Mouse (Mus musculus) limb, embryonic 14.5 days (tissue): ENCODE measurements around the gene Tbck. TPM values are rescaled to one million over a fixed set of nuclear protein-coding genes. Genes with fewer than 3 reads are reported as not detected.

ENCODE experiments used
- ATAC-seq: fragments of 200-750 bp; cut with Nextera tagmentation; 2 replicates; pipeline ENCODE4 v1.8.0; 2017; ENCODE audit warnings: low read depth, moderate number of reproducible peaks, moderate TSS enrichment; ENCODE audit not compliant: low FRiP score
- DNase-seq: peaks from one replicate; pipeline ENCODE4 v3.0.0-alpha.2; 2015; ENCODE audit warnings: low spot score
- H3K27ac ChIP-seq: fragments of 300-500 bp; sonication (generic); replicated peaks from 2 replicates; pipeline ENCODE4 v1.5.1; 2014; ENCODE audit warnings: low read depth, mild to moderate bottlenecking, low read length, moderate library complexity, mixed read lengths
- H3K27me3 ChIP-seq: fragments of 300-500 bp; sonication (generic); 2 replicates; pipeline ENCODE4 v1.6.1; 2014; ENCODE audit warnings: low read length, mixed read lengths; ENCODE audit not compliant: control insufficient read depth, insufficient read depth
- H3K36me3 ChIP-seq: fragments of 300-500 bp; sonication (generic); 2 replicates; pipeline ENCODE4 v1.6.1; 2014; ENCODE audit warnings: mild to moderate bottlenecking, low read length, moderate library complexity, mixed read lengths; ENCODE audit not compliant: control insufficient read depth, insufficient read depth
- H3K4me1 ChIP-seq: fragments of 300-500 bp; sonication (generic); 2 replicates; pipeline ENCODE4 v1.6.1; 2014; ENCODE audit warnings: antibody characterized with exemption, low read length, mixed read lengths; ENCODE audit not compliant: control insufficient read depth, insufficient read depth
- H3K4me2 ChIP-seq: fragments of 300-500 bp; sonication (generic); replicated peaks from 2 replicates; pipeline ENCODE4 v1.6.1; 2014; ENCODE audit warnings: low read depth, mild to moderate bottlenecking, low read length, moderate library complexity; ENCODE audit not compliant: severe bottlenecking
- H3K4me3 ChIP-seq: fragments of 300-500 bp; sonication (generic); replicated peaks from 2 replicates; pipeline ENCODE4 v1.5.1; 2014; ENCODE audit warnings: low read length
- H3K9ac ChIP-seq: fragments of 300-500 bp; sonication (generic); 2 replicates; pipeline ENCODE4 v1.6.1; 2014; ENCODE audit warnings: mild to moderate bottlenecking, low read depth, low read length, moderate library complexity; ENCODE audit not compliant: severe bottlenecking
- H3K9me3 ChIP-seq: fragments of 300-500 bp; sonication (generic); 2 replicates; pipeline ENCODE4 v1.6.1; 2016; ENCODE audit warnings: low read length; ENCODE audit not compliant: control insufficient read depth
- POLR2A ChIP-seq: fragments of 200-500 bp; IDR thresholded peaks from 2 replicates; pipeline ENCODE4 v1.8.0; 2012; ENCODE audit warnings: inconsistent platforms, mild to moderate bottlenecking, moderate library complexity, borderline replicate concordance; ENCODE audit not compliant: insufficient read depth, insufficient read length; ENCODE audit errors: extremely low read depth
- WGBS: fragments of 180-500 bp; shearing (Covaris S2); extraction: QIAGEN DNeasy Blood & Tissue Kit; methylation state at CpG from one replicate; pipeline ENCODE4 v1.1.7; 2014; 5-methylcytosine and 5-hydroxymethylcytosine counted together
- polyA plus RNA-seq, 2 experiments: library from polyadenylated mRNA; depleted of rRNA in 1 of 2; stranded (reverse) in 1 of 2; unstranded in 1 of 2; fragments of >200 nt; fragmentation: Nextera tagmentation in 1 of 2; extraction: Ambion mirVana in 1 of 2; gene quantifications; 2 replicates each; pipeline versions ENCODE4 v1.2.1 to v1.2.3; 2012 to 2014

Tbck gene
- polyA plus RNA-seq, 2 experiments = 7.4 to 19.1 TPM

- Histone ChIP-seq H3K4me1 (no peaks in the 10 kb centered on the region), H3K36me3 (0 out of 2 replicates have a peak, but pooled peaks cover 6% of the 10 kb centered on the region), H3K9me3 (no peaks in the 10 kb centered on the region), H3K4me2 (no peak overlapping the region), H3K9ac (no peak overlapping the region), H3K27ac (no peak overlapping the region), H3K27me3 (no peaks in the 10 kb centered on the region), H3K4me3 (no peak overlapping the region)
- DNase-seq (no peak), ATAC-seq (no peak)
- no peak for TF ChIP-seq POLR2A
- 88% methylated on average over 2 of the region's 2 CpGs for WGBS
Observed at GRCm38 (mm10) chr3:132781103-132781502, 97.2 kb downstream of the Tbck start.

- DNase-seq (no peak), ATAC-seq (no peak)
- Histone ChIP-seq H3K36me3 (0 out of 2 replicates have a peak, but pooled peaks cover 3% of the 10 kb centered on the region), H3K9ac (no peak overlapping the region), H3K4me3 (no peak overlapping the region), H3K4me1 (no peaks in the 10 kb centered on the region), H3K27me3 (no peaks in the 10 kb centered on the region), H3K27ac (no peak overlapping the region), H3K9me3 (no peaks in the 10 kb centered on the region), H3K4me2 (no peak overlapping the region)
- no peak for TF ChIP-seq POLR2A
- 91% methylated on average over 1 of the region's 1 CpGs for WGBS
Observed at GRCm38 (mm10) chr3:132783087-132783486, 99.1 kb downstream of the Tbck start.

- no peak overlapping the region for H3K27ac ChIP-seq
- WGBS = 88% methylated on average over 6 of the region's 6 CpGs
- 0 out of 2 replicates have a peak, but pooled peaks cover 3% of the 10 kb centered on the region for H3K36me3 ChIP-seq
- no peaks in the 10 kb centered on the region for H3K27me3 ChIP-seq
- H3K9ac ChIP-seq = no peak overlapping the region
- no peak overlapping the region for H3K4me3 ChIP-seq
- TF ChIP-seq POLR2A = no peak
- ATAC-seq (no peak), DNase-seq (no peak)
- H3K4me2 ChIP-seq = no peak overlapping the region
- no peaks in the 10 kb centered on the region for H3K9me3 ChIP-seq
- no peaks in the 10 kb centered on the region for H3K4me1 ChIP-seq
Observed at GRCm38 (mm10) chr3:132784732-132785131, 100.8 kb downstream of the Tbck start.

- no peaks in the 10 kb centered on the region for H3K4me1 ChIP-seq
- no peak overlapping the region for H3K4me3 ChIP-seq
- 93% methylated on average over 3 of the region's 3 CpGs for WGBS
- no peak overlapping the region for H3K4me2 ChIP-seq
- no peak for TF ChIP-seq POLR2A
- DNase-seq = no peak
- no peak overlapping the region for H3K9ac ChIP-seq
- no peak overlapping the region for H3K27ac ChIP-seq
- no peak for ATAC-seq
- H3K27me3 ChIP-seq = no peaks in the 10 kb centered on the region
- H3K9me3 ChIP-seq = no peaks in the 10 kb centered on the region
- 0 out of 2 replicates have a peak, but pooled peaks cover 3% of the 10 kb centered on the region for H3K36me3 ChIP-seq
Observed at GRCm38 (mm10) chr3:132786690-132787089, 102.7 kb downstream of the Tbck start.

- Histone ChIP-seq H3K36me3 (0 out of 2 replicates have a peak, but pooled peaks cover 3% of the 10 kb centered on the region), H3K27me3 (no peaks in the 10 kb centered on the region), H3K27ac (no peak overlapping the region), H3K9me3 (no peaks in the 10 kb centered on the region), H3K4me1 (no peaks in the 10 kb centered on the region), H3K9ac (no peak overlapping the region), H3K4me2 (no peak overlapping the region), H3K4me3 (no peak overlapping the region)
- ATAC-seq (no peak), DNase-seq (no peak)
- TF ChIP-seq POLR2A = no peak
- WGBS = 94% methylated on average over 4 of the region's 4 CpGs
Observed at GRCm38 (mm10) chr3:132787775-132788174, 103.8 kb downstream of the Tbck start.

GRCm38 (mm10) chr3:132791140-132791539 lies 107.2 kb downstream of the Tbck start:
- Histone ChIP-seq H3K36me3 (peaks cover 3% of the 10 kb centered on the region), H3K27me3 (no peaks in the 10 kb centered on the region), H3K4me2 (no peak overlapping the region), H3K4me3 (no peak overlapping the region), H3K9me3 (no peaks in the 10 kb centered on the region), H3K9ac (no peak overlapping the region), H3K4me1 (no peaks in the 10 kb centered on the region), H3K27ac (no peak overlapping the region)
- 86% methylated on average over 4 of the region's 4 CpGs for WGBS
- DNase-seq (no peak), ATAC-seq (no peak)
- no peak for TF ChIP-seq POLR2A
